19 mouse cellular contexts compared by ENCODE assay signal in the genomic region with DNA sequence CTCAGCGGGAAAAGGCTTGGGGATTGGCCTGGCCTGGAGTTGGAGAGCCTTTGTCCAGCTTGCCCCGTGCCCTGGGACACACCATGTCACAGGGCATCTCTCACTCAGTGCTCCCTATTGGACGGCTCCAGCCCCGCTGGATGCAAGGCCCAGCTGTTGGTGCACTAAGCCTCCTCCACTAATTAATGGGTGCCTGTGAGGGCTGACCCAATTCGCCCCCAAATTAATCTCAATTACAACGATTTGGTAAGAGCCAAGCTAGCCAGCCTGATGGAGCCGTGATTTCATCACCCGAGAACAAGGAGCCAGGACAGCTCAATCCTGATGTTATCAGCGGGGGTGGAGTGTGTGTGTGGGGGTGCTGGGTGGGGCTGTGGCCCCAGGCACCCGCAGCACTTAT.
DNase-seq lines count a peak whose midpoint lies in the region; ATAC-seq lines count a peak whose summit lies in the region.
"Had no signal": no experiment of that assay in that cellular context is flagged by ENCODE, and none has a peak within 500 bp of the region (broad histone marks: within the 10 kb centered on the region; RNA-seq: fewer than 3 reads in every experiment).

No protein-coding gene starts in this region.

- H3K4me3 ChIP-seq in forebrain, embryonic 10.5 days: no peak overlapping the region
- H3K4me3 ChIP-seq in forebrain, embryonic 11.5 days (ENCODE audit: low read depth, low read length): no peak overlapping the region
- H3K4me3 ChIP-seq in midbrain, embryonic 12.5 days: no peak overlapping the region
- H3K4me3 ChIP-seq in midbrain, embryonic 14.5 days (replicated peaks; ENCODE audit: low read depth, low read length): no peak overlapping the region
- H3K4me3 ChIP-seq: embryonic facial prominence, embryonic 12.5 days; forebrain, embryonic 13.5 days; liver, embryonic 12.5 days; neural tube, embryonic 13.5 days had no signal

- DNase-seq in forebrain, embryonic 10.5 days (ENCODE audit: extremely low spot score, low spot score): no peak
- DNase-seq in forebrain, embryonic 11.5 days (ENCODE audit: low spot score): no peak
- DNase-seq in midbrain, embryonic 14.5 days: no peak
- peak; percentile 65 for DNase-seq in gonadal fat pad, adult 2 months (ENCODE audit: low read depth)
- peak; percentile 92 for DNase-seq in retina, postnatal 1 day
- no peak for DNase-seq in frontal cortex, adult 2 months (ENCODE audit: extremely low spot score in 1 of 2, low spot score in 1 of 2)
- no peak for DNase-seq in right cerebral cortex, adult 18-20 months
- DNase-seq: cerebellum, adult 9-11 months; heart, postnatal 4 days; kidney, adult 11 months; kidney, postnatal 36 days; thymus, adult 2 months had no signal

- peaks cover 55% of the 10 kb centered on the region for H3K27me3 ChIP-seq in forebrain, embryonic 10.5 days (ENCODE audit: poor library complexity, severe bottlenecking)
- H3K27me3 ChIP-seq in forebrain, embryonic 11.5 days (ENCODE audit: control insufficient read depth, insufficient read depth, low read length): no peaks in the 10 kb centered on the region
- peaks cover 56% of the 10 kb centered on the region for H3K27me3 ChIP-seq in midbrain, embryonic 12.5 days
- no peaks in the 10 kb centered on the region; the same call in 1 of the 2 replicates for H3K27me3 ChIP-seq in midbrain, embryonic 14.5 days (ENCODE audit: control insufficient read depth, insufficient read depth, low read length)
- H3K27me3 ChIP-seq: forebrain, embryonic 13.5 days had no signal

- H3K9ac ChIP-seq in forebrain, embryonic 11.5 days (ENCODE audit: low read length): no peak overlapping the region
- H3K9ac ChIP-seq in midbrain, embryonic 12.5 days (replicated peaks): no peak overlapping the region
- no peak overlapping the region for H3K9ac ChIP-seq in midbrain, embryonic 14.5 days (replicated peaks; ENCODE audit: low read length)
- H3K9ac ChIP-seq: forebrain, embryonic 13.5 days; liver, embryonic 12.5 days had no signal

- no peak for ATAC-seq in forebrain, embryonic 11.5 days (replicated peaks; ENCODE audit: low FRiP score)
- ATAC-seq in midbrain, embryonic 12.5 days (ENCODE audit: low FRiP score, low read depth): 0 out of 2 replicates have a peak, but pooled peaks have one; percentile 20
- ATAC-seq in midbrain, embryonic 14.5 days (ENCODE audit: low FRiP score, low TSS enrichment): no peak
- ATAC-seq: forebrain, embryonic 13.5 days; liver, embryonic 12.5 days had no signal

- peak overlapping the region; percentile 57; the same call in 1 of the 2 replicates for H3K27ac ChIP-seq in forebrain, embryonic 10.5 days
- H3K27ac ChIP-seq in forebrain, embryonic 11.5 days (ENCODE audit: low read depth, low read length): no peak overlapping the region
- H3K27ac ChIP-seq in midbrain, embryonic 12.5 days (replicated peaks): no peak overlapping the region
- H3K27ac ChIP-seq in midbrain, embryonic 14.5 days (replicated peaks; ENCODE audit: low read depth, low read length): no peak overlapping the region
- H3K27ac ChIP-seq: embryonic facial prominence, embryonic 12.5 days; forebrain, embryonic 13.5 days; liver, embryonic 12.5 days had no signal

- H3K4me1 ChIP-seq in forebrain, embryonic 10.5 days: peaks cover 69% of the 10 kb centered on the region
- peaks cover 22% of the 10 kb centered on the region for H3K4me1 ChIP-seq in forebrain, embryonic 11.5 days (replicated peaks; ENCODE audit: control insufficient read depth, insufficient read depth, low read length)
- peaks cover 41% of the 10 kb centered on the region for H3K4me1 ChIP-seq in midbrain, embryonic 12.5 days
- H3K4me1 ChIP-seq in midbrain, embryonic 14.5 days (ENCODE audit: control insufficient read depth, insufficient read depth, low read length): peaks cover 15% of the 10 kb centered on the region
- H3K4me1 ChIP-seq: liver, embryonic 12.5 days had no signal

- H3K36me3 ChIP-seq in forebrain, embryonic 10.5 days (replicated peaks): no peaks in the 10 kb centered on the region
- H3K36me3 ChIP-seq in forebrain, embryonic 11.5 days (ENCODE audit: control insufficient read depth, insufficient read depth, low read length): no peaks in the 10 kb centered on the region
- no peaks in the 10 kb centered on the region for H3K36me3 ChIP-seq in midbrain, embryonic 12.5 days
- H3K36me3 ChIP-seq in midbrain, embryonic 14.5 days (ENCODE audit: control insufficient read depth, insufficient read depth, low read length): no peaks in the 10 kb centered on the region
- H3K36me3 ChIP-seq: embryonic facial prominence, embryonic 12.5 days; G1E; liver, embryonic 12.5 days; neural tube, embryonic 13.5 days had no signal

- no peak overlapping the region for H3K4me2 ChIP-seq in forebrain, embryonic 11.5 days (ENCODE audit: low read depth, low read length, severe bottlenecking)
- no peak overlapping the region for H3K4me2 ChIP-seq in midbrain, embryonic 12.5 days (replicated peaks)
- no peak overlapping the region for H3K4me2 ChIP-seq in midbrain, embryonic 14.5 days (ENCODE audit: low read length)
- H3K4me2 ChIP-seq: embryonic facial prominence, embryonic 12.5 days; forebrain, embryonic 13.5 days; heart, embryonic 11.5 days; liver, embryonic 12.5 days; neural tube, embryonic 13.5 days had no signal

- 37% methylated on average over 10 of the region's 10 CpGs for WGBS in forebrain, embryonic 10.5 days
- WGBS in forebrain, embryonic 11.5 days: 35% methylated on average over 10 of the region's 10 CpGs
- WGBS in midbrain, embryonic 12.5 days: 37% methylated on average over 10 of the region's 10 CpGs
- WGBS in midbrain, embryonic 14.5 days: 41% methylated on average over 10 of the region's 10 CpGs

- no peaks in the 10 kb centered on the region for H3K9me3 ChIP-seq in forebrain, embryonic 10.5 days
- H3K9me3 ChIP-seq in forebrain, embryonic 11.5 days (ENCODE audit: control insufficient read depth, low read length): no peaks in the 10 kb centered on the region
- H3K9me3 ChIP-seq in midbrain, embryonic 12.5 days: no peaks in the 10 kb centered on the region
- H3K9me3 ChIP-seq in midbrain, embryonic 14.5 days (ENCODE audit: control insufficient read depth, low read length): no peaks in the 10 kb centered on the region
- H3K9me3 ChIP-seq: embryonic facial prominence, embryonic 12.5 days; forebrain, embryonic 13.5 days; G1E; liver, embryonic 12.5 days; neural tube, embryonic 13.5 days had no signal

Comparison
In these comparisons a context has a peak if more than half of its experiments do, and no peak if none do; other contexts are left out.
1. DNase-seq: peak in gonadal fat pad, adult 2 months (single experiment) and retina, postnatal 1 day (single experiment); none in forebrain, embryonic 10.5 days (single experiment), forebrain, embryonic 11.5 days (single experiment), midbrain, embryonic 14.5 days (single experiment), frontal cortex, adult 2 months (0 of 2) and right cerebral cortex, adult 18-20 months (single experiment).